Mouse (Mus musculus): Measurements from ENCODE around the gene Cpsf2.

DNA sequence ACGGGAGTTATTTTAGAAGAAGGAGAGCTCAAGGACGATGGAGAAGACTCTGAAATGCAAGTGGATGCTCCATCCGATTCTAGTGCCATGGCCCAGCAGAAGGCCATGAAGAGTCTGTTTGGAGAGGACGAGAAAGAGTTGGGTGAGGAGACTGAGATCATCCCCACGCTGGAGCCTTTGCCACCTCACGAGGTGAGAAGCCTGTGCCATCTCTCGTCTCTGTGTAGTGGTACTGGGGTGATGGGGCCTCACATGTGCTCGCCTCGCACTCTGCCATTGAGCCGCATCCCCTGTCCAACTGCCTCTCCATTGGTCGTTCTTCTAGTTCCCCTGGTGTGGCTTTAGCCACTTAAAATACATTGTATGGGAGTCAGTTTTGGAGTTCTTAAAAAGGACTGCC lies 25.0 kb downstream of the Cpsf2 start:
- TF ChIP-seq CTCF (IDR thresholded peaks at IDR 0.05; ENCODE audit: low read depth, low read length), result no peak
- TF ChIP-seq POLR2AphosphoS5 (IDR thresholded peaks at IDR 0.05; ENCODE audit: insufficient replicate concordance, low read depth, low read length), result no peak
- TF ChIP-seq GATA1 (IDR thresholded peaks at IDR 0.05; ENCODE audit: borderline replicate concordance, low read length), result no peak
- no peak for TF ChIP-seq TAL1 (conservative IDR thresholded peaks at IDR 0.05; ENCODE audit: low read depth, low read length)

Measured in G1E (cell line).